Mouse (Mus musculus): Measurements from ENCODE around the gene Cdc25a. TPM values are rescaled to one million over a fixed set of nuclear protein-coding genes. Genes with fewer than 3 reads are reported as not detected.
A peak's percentile ranks its signal among the peaks of the same experiment; 100 is the strongest.

Cdc25a gene
- polyA plus RNA-seq, 1 experiment from 2014 or later, result 31.6 TPM

GRCm38 (mm10) chr9:109909926-109910325 is 34.5 kb downstream of the Cdc25a start:
- no peaks in the 10 kb centered on the region for H3K27me3 ChIP-seq (ENCODE audit: control insufficient read depth, insufficient read depth, low read length)
- no peaks in the 10 kb centered on the region for H3K36me3 ChIP-seq (ENCODE audit: control insufficient read depth, insufficient read depth, low read length)
- WGBS, result 89% methylated on average over 4 of the region's 4 CpGs

GRCm38 (mm10) chr9:109911779-109912178 is 36.4 kb downstream of the Cdc25a start:
- Histone ChIP-seq H3K36me3 (ENCODE audit: control insufficient read depth, insufficient read depth, low read length) (no peaks in the 10 kb centered on the region), H3K9ac (ENCODE audit: low read depth, low read length) (no peak overlapping the region), H3K4me2 (replicated peaks; ENCODE audit: low read depth, low read length) (no peak overlapping the region), H3K9me3 (ENCODE audit: control insufficient read depth, low read length) (no peaks in the 10 kb centered on the region), H3K27me3 (ENCODE audit: control insufficient read depth, insufficient read depth, low read length) (no peaks in the 10 kb centered on the region), H3K27ac (ENCODE audit: low read depth, low read length) (no peak overlapping the region), H3K4me1 (ENCODE audit: control insufficient read depth, insufficient read depth, low read length) (peaks cover 9% of the 10 kb centered on the region; the same call in 1 of the 2 replicates), H3K4me3 (ENCODE audit: low read length) (no peak overlapping the region)
- 85% methylated on average over 7 of the region's 7 CpGs for WGBS
- ATAC-seq (ENCODE audit: low FRiP score, low TSS enrichment), result no peak

More at GRCm38 (mm10) chr9:109909926-109910325, 34.5 kb downstream of the Cdc25a start:
- H3K27ac ChIP-seq (ENCODE audit: low read depth, low read length), result no peak overlapping the region
- no peak overlapping the region for H3K9ac ChIP-seq (ENCODE audit: low read depth, low read length)
- ATAC-seq (ENCODE audit: low FRiP score, low TSS enrichment), result no peak
- H3K4me1 ChIP-seq (ENCODE audit: control insufficient read depth, insufficient read depth, low read length), result peaks cover 9% of the 10 kb centered on the region; the same call in 1 of the 2 replicates
- H3K4me3 ChIP-seq (ENCODE audit: low read length), result no peak overlapping the region
- no peaks in the 10 kb centered on the region for H3K9me3 ChIP-seq (ENCODE audit: control insufficient read depth, low read length)
- no peak overlapping the region for H3K4me2 ChIP-seq (replicated peaks; ENCODE audit: low read depth, low read length)

- H3K27me3 ChIP-seq (ENCODE audit: control insufficient read depth, insufficient read depth, low read length), result no peaks in the 10 kb centered on the region
- H3K4me2 ChIP-seq (replicated peaks; ENCODE audit: low read depth, low read length), result no peak overlapping the region
- no peaks in the 10 kb centered on the region for H3K9me3 ChIP-seq (ENCODE audit: control insufficient read depth, low read length)
- no peak overlapping the region for H3K9ac ChIP-seq (ENCODE audit: low read depth, low read length)
- 33% methylated on average over 4 of the region's 4 CpGs for WGBS
- H3K27ac ChIP-seq (ENCODE audit: low read depth, low read length), result peak overlapping the region; percentile 37; the same call in 1 of the 2 replicates
- peaks cover 9% of the 10 kb centered on the region; the same call in 1 of the 2 replicates for H3K4me1 ChIP-seq (ENCODE audit: control insufficient read depth, insufficient read depth, low read length)
- H3K4me3 ChIP-seq (ENCODE audit: low read length), result no peak overlapping the region
- peak; percentile 78 for ATAC-seq (ENCODE audit: low FRiP score, low TSS enrichment)
- H3K36me3 ChIP-seq (ENCODE audit: control insufficient read depth, insufficient read depth, low read length), result no peaks in the 10 kb centered on the region
Observed at GRCm38 (mm10) chr9:109914269-109914926, 39.0 kb downstream of the Cdc25a start.

GRCm38 (mm10) chr9:109917931-109918330 is 42.6 kb downstream of the Cdc25a start:
- Histone ChIP-seq H3K4me3 (ENCODE audit: low read length) (no peak overlapping the region), H3K36me3 (ENCODE audit: control insufficient read depth, insufficient read depth, low read length) (no peaks in the 10 kb centered on the region), H3K9me3 (ENCODE audit: control insufficient read depth, low read length) (no peaks in the 10 kb centered on the region), H3K27ac (ENCODE audit: low read depth, low read length) (no peak overlapping the region), H3K27me3 (ENCODE audit: control insufficient read depth, insufficient read depth, low read length) (no peaks in the 10 kb centered on the region), H3K9ac (ENCODE audit: low read depth, low read length) (no peak overlapping the region), H3K4me1 (ENCODE audit: control insufficient read depth, insufficient read depth, low read length) (peaks cover 9% of the 10 kb centered on the region; the same call in 1 of the 2 replicates), H3K4me2 (replicated peaks; ENCODE audit: low read depth, low read length) (no peak overlapping the region)
- ATAC-seq (ENCODE audit: low FRiP score, low TSS enrichment), result no peak
- 85% methylated on average over 2 of the region's 2 CpGs for WGBS

- H3K4me3 ChIP-seq (ENCODE audit: low read length), result no peak overlapping the region
- H3K27me3 ChIP-seq (ENCODE audit: control insufficient read depth, insufficient read depth, low read length), result no peaks in the 10 kb centered on the region
- H3K36me3 ChIP-seq (ENCODE audit: control insufficient read depth, insufficient read depth, low read length), result no peaks in the 10 kb centered on the region
- H3K4me1 ChIP-seq (ENCODE audit: control insufficient read depth, insufficient read depth, low read length), result peaks cover 8% of the 10 kb centered on the region; the same call in 1 of the 2 replicates
- H3K4me2 ChIP-seq (replicated peaks; ENCODE audit: low read depth, low read length), result no peak overlapping the region
- H3K9me3 ChIP-seq (ENCODE audit: control insufficient read depth, low read length), result no peaks in the 10 kb centered on the region
- H3K9ac ChIP-seq (ENCODE audit: low read depth, low read length), result no peak overlapping the region
- no peak for ATAC-seq (ENCODE audit: low FRiP score, low TSS enrichment)
- H3K27ac ChIP-seq (ENCODE audit: low read depth, low read length), result no peak overlapping the region
- WGBS, result 99% methylated on average over 3 of the region's 3 CpGs
Observed at GRCm38 (mm10) chr9:109929131-109929530, 53.8 kb downstream of the Cdc25a start.

- Histone ChIP-seq H3K4me1 (ENCODE audit: control insufficient read depth, insufficient read depth, low read length) (peaks cover 8% of the 10 kb centered on the region; the same call in 1 of the 2 replicates), H3K4me3 (ENCODE audit: low read length) (no peak overlapping the region), H3K9me3 (ENCODE audit: control insufficient read depth, low read length) (no peaks in the 10 kb centered on the region), H3K36me3 (ENCODE audit: control insufficient read depth, insufficient read depth, low read length) (no peaks in the 10 kb centered on the region), H3K27ac (ENCODE audit: low read depth, low read length) (no peak overlapping the region), H3K27me3 (ENCODE audit: control insufficient read depth, insufficient read depth, low read length) (no peaks in the 10 kb centered on the region), H3K9ac (ENCODE audit: low read depth, low read length) (no peak overlapping the region), H3K4me2 (replicated peaks; ENCODE audit: low read depth, low read length) (no peak overlapping the region)
- no peak for ATAC-seq (ENCODE audit: low FRiP score, low TSS enrichment)
- 92% methylated on average over 5 of the region's 5 CpGs for WGBS
Observed at GRCm38 (mm10) chr9:109930063-109930462, 54.7 kb downstream of the Cdc25a start.

- WGBS, result 49% methylated on average over 6 of the region's 6 CpGs
- no peak for ATAC-seq (ENCODE audit: low FRiP score, low TSS enrichment)
- peak overlapping the region; percentile 65; the same call in 1 of the 2 replicates for H3K9ac ChIP-seq (ENCODE audit: low read depth, low read length)
- no peaks in the 10 kb centered on the region for H3K27me3 ChIP-seq (ENCODE audit: control insufficient read depth, insufficient read depth, low read length)
- H3K36me3 ChIP-seq (ENCODE audit: control insufficient read depth, insufficient read depth, low read length), result no peaks in the 10 kb centered on the region
- H3K4me2 ChIP-seq (replicated peaks; ENCODE audit: low read depth, low read length), result peak overlapping the region; percentile 36
- H3K27ac ChIP-seq (ENCODE audit: low read depth, low read length), result peak overlapping the region; percentile 83; the same call in 1 of the 2 replicates
- H3K9me3 ChIP-seq (ENCODE audit: control insufficient read depth, low read length), result no peaks in the 10 kb centered on the region
- H3K4me1 ChIP-seq (ENCODE audit: control insufficient read depth, insufficient read depth, low read length), result peaks cover 8% of the 10 kb centered on the region; the same call in 1 of the 2 replicates
- H3K4me3 ChIP-seq (ENCODE audit: low read length), result peak overlapping the region; percentile 56
Observed at GRCm38 (mm10) chr9:109930752-109931151, 55.4 kb downstream of the Cdc25a start.

- Histone ChIP-seq H3K4me3 (ENCODE audit: low read length) (peak within 1 kb of the TSS; percentile 56), H3K36me3 (ENCODE audit: control insufficient read depth, insufficient read depth, low read length) (no peaks in the 10 kb centered on the region), H3K4me2 (replicated peaks; ENCODE audit: low read depth, low read length) (peak within 1 kb of the TSS; percentile 62), H3K27me3 (ENCODE audit: control insufficient read depth, insufficient read depth, low read length) (no peaks in the 10 kb centered on the region), H3K9me3 (ENCODE audit: control insufficient read depth, low read length) (no peaks in the 10 kb centered on the region), H3K9ac (ENCODE audit: low read depth, low read length) (peak within 1 kb of the TSS; percentile 65), H3K4me1 (ENCODE audit: control insufficient read depth, insufficient read depth, low read length) (peaks cover 8% of the 10 kb centered on the region; the same call in 1 of the 2 replicates), H3K27ac (ENCODE audit: low read depth, low read length) (peak within 1 kb of the TSS; percentile 83)
- peak; percentile 98 for ATAC-seq (ENCODE audit: low FRiP score, low TSS enrichment)
- WGBS, result under 1% methylated on average over 84 of the region's 94 CpGs
Observed at GRCm38 (mm10) chr9:109931257-109932171, 56.1 kb downstream of the Cdc25a start, which contains the start of gene Map4. Gene Map4 (plus strand): TSS chr9:109931460.

All from kidney, embryonic 14.5 days (tissue).